Mouse (Mus musculus): ENCODE results near the gene Snapin.

The Snapin gene

GRCm38 (mm10) chr3:90503444-90503843 lies 12.6 kb upstream of the Snapin start:
- no peak for DNase-seq

GRCm38 (mm10) chr3:90497597-90497996 lies 6.8 kb upstream of the Snapin start:
- DNase-seq = no peak

GRCm38 (mm10) chr3:90495850-90496525 lies 5.2 kb upstream of the Snapin start:
- no peak for DNase-seq

- no peak for DNase-seq
These were observed 3.2 kb upstream of the Snapin start for GRCm38 (mm10) chr3:90493831-90494540.

- DNase-seq = peak; percentile 61
These were observed 517 bp upstream of the Snapin start for GRCm38 (mm10) chr3:90491350-90491749.

GRCm38 (mm10) chr3:90488576-90488975 lies 2.3 kb downstream of the Snapin start:
- DNase-seq = no peak

- no peak for DNase-seq
These were observed 3.8 kb downstream of the Snapin start for GRCm38 (mm10) chr3:90486998-90487397.

GRCm38 (mm10) chr3:90475831-90476611 lies 14.8 kb downstream of the Snapin start, which contains the start of gene Ilf2:
Gene Ilf2 (plus strand): TSS chr3:90476126.
- DNase-seq = peak; percentile 98

- DNase-seq = peak; percentile 59
These were observed 15.5 kb downstream of the Snapin start for GRCm38 (mm10) chr3:90475151-90475830.

- DNase-seq = no peak
These were observed 18.6 kb downstream of the Snapin start for GRCm38 (mm10) chr3:90472213-90472612.

GRCm38 (mm10) chr3:90467618-90468300 lies 23.1 kb downstream of the Snapin start:
- DNase-seq = no peak

GRCm38 (mm10) chr3:90466311-90466766 lies 24.5 kb downstream of the Snapin start:
- peak; percentile 63 for DNase-seq

- DNase-seq = no peak
These were observed 25.0 kb downstream of the Snapin start, which contains the start of gene Npr1 for GRCm38 (mm10) chr3:90465686-90466310. Gene Npr1 (minus strand): TSS chr3:90465866.

GRCm38 (mm10) chr3:90465081-90465685 lies 25.6 kb downstream of the Snapin start:
- no peak for DNase-seq

GRCm38 (mm10) chr3:90464552-90465080 lies 26.2 kb downstream of the Snapin start:
- DNase-seq = no peak

GRCm38 (mm10) chr3:90462579-90462978 lies 28.3 kb downstream of the Snapin start:
- no peak for DNase-seq

- no peak for DNase-seq
These were observed 28.9 kb downstream of the Snapin start for GRCm38 (mm10) chr3:90461935-90462334.

- no peak for DNase-seq
These were observed 30.5 kb downstream of the Snapin start for GRCm38 (mm10) chr3:90460315-90460714.

GRCm38 (mm10) chr3:90459727-90460126 lies 31.1 kb downstream of the Snapin start:
- DNase-seq = no peak

GRCm38 (mm10) chr3:90454931-90455330 lies 35.9 kb downstream of the Snapin start:
- DNase-seq = no peak

All from cerebellum, adult 9-11 months (tissue).